Mouse (Mus musculus) lung, postnatal 0 days (tissue): ENCODE measurements around the gene Olfr228. TPM values are rescaled to one million over a fixed set of nuclear protein-coding genes. Genes with fewer than 3 reads are reported as not detected.

Experiments used
- polyA plus RNA-seq: library from polyadenylated mRNA; unstranded; fragments of >200 nt; fragmentation: Nextera tagmentation; extraction: Ambion mirVana; gene quantifications from 2 replicates; pipeline ENCODE4 v1.2.1, GENCODE M21; 2015

Olfr228 gene
- polyA plus RNA-seq, 1 experiment from 2014 or later: not detected

Other genes with a start within 250 kb of the Olfr228 start
- gene Olfr1048, start 247.1 kb downstream of the Olfr228 start, polyA plus RNA-seq: not detected in 2 replicates
- not detected in 2 replicates for gene Olfr1049, start 229.1 kb downstream of the Olfr228 start, polyA plus RNA-seq
- gene Olfr1051, start 208.3 kb downstream of the Olfr228 start, polyA plus RNA-seq: not detected in 2 replicates
- gene Olfr1052, start 194.9 kb downstream of the Olfr228 start, polyA plus RNA-seq: not detected in 2 replicates
- not detected in 2 replicates for gene Olfr1053, start 172.1 kb downstream of the Olfr228 start, polyA plus RNA-seq
- not detected in 2 replicates for gene Olfr1054, start 152.0 kb downstream of the Olfr228 start, polyA plus RNA-seq
- gene Olfr1055, start 137.1 kb downstream of the Olfr228 start, polyA plus RNA-seq: not detected in 2 replicates
- gene Olfr1056, start 124.9 kb downstream of the Olfr228 start, polyA plus RNA-seq: not detected in 2 replicates
- gene Olfr1057, start 109.0 kb downstream of the Olfr228 start, polyA plus RNA-seq: not detected in 2 replicates
- not detected in 2 replicates for gene Olfr1058, start 98.8 kb downstream of the Olfr228 start, polyA plus RNA-seq
- not detected in 2 replicates for gene Olfr1061, start 73.3 kb downstream of the Olfr228 start, polyA plus RNA-seq
- gene Olfr1062, start 60.6 kb downstream of the Olfr228 start, polyA plus RNA-seq: not detected in 2 replicates
- not detected in 2 replicates for gene Olfr1065, start 36.8 kb downstream of the Olfr228 start, polyA plus RNA-seq
- gene Olfr1066, start 31.1 kb downstream of the Olfr228 start, polyA plus RNA-seq: not detected in 2 replicates
- not detected in 2 replicates for gene Olfr1076, start 21.1 kb upstream of the Olfr228 start, polyA plus RNA-seq
- gene Olfr1079, start 55.1 kb upstream of the Olfr228 start, polyA plus RNA-seq: not detected in 2 replicates
- not detected in 2 replicates for gene Olfr1080, start 70.8 kb upstream of the Olfr228 start, polyA plus RNA-seq
- gene Olfr1082, start 111.6 kb upstream of the Olfr228 start, polyA plus RNA-seq: not detected in 2 replicates
- not detected in 2 replicates for gene Olfr1084, start 152.3 kb upstream of the Olfr228 start, polyA plus RNA-seq
- gene Olfr1085, start 174.6 kb upstream of the Olfr228 start, polyA plus RNA-seq: not detected in 2 replicates
- gene Olfr1086, start 192.7 kb upstream of the Olfr228 start, polyA plus RNA-seq: not detected in 2 replicates
- gene Olfr1087, start 211.0 kb upstream of the Olfr228 start, polyA plus RNA-seq: not detected in 2 replicates
- not detected in 2 replicates for gene Olfr1089, start 246.3 kb upstream of the Olfr228 start, polyA plus RNA-seq